Mouse (Mus musculus) cerebellum, postnatal 36 days (tissue): Measurements from ENCODE around the gene Entpd3.
"Not testable (repeated sequence)": the region's sequence is repeated elsewhere in the genome, so short reads cannot be mapped to it uniquely, and the experiment has no call there.

Source experiments
- DNase-seq, 2 experiments: peaks; one replicate each; pipeline ENCODE4 v3.0.0; 2021 to 2022; ENCODE audit warnings: mixed read lengths in 2 of 2

Entpd3 gene

DNA sequence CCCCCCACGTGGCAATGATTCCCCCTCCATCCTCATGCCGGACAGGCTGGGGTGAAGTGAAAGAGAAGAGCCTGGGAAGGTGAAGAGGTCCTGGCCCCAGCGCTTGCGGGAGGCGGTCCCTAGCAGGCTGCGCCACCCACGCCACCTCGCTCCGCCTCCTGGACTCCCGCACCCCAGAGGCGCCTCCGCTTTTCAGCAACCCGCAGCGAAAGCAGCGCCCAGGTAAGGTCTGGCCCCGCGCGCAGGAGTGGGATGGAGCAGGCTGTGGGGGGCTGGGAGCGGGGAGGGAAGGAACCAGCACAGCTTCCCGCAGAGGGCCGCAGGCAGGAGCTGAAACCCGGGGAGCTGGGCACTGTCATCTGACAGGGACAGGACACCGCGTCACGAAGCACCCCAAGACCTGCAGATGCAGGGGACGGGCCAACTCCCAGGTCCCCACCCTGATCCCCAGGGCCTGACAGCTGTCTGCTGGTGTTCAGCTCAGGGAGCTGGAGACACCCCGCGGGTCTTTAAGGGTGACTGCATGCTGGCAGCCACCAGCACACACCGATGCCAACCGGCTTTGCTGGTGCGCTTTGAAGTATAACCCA, at the start of gene Entpd3:
Gene Entpd3 (plus strand): TSS at position 157 of the 590 bp plus-strand sequence.
- DNase-seq: peak; percentile 8 to 11

DNA sequence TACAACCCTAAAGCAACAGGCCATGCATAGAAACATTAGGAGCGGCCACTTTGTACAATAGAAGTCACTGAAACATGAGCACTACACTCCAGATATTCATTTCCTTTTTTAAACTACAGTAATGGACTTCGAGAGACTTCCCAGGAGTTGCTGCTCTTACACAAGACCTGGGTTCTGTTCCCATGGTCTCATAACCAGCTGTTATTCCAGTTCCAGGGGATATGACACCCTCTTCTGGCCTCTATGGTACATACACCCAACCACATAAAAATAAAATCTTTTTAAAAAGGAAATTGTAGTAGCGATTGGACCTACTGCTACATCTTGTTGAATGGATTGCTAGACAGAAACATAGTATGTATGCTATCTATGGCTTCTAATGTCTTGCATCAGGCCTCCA, 48.1 kb upstream of the Entpd3 start:
- no peak for DNase-seq

DNA sequence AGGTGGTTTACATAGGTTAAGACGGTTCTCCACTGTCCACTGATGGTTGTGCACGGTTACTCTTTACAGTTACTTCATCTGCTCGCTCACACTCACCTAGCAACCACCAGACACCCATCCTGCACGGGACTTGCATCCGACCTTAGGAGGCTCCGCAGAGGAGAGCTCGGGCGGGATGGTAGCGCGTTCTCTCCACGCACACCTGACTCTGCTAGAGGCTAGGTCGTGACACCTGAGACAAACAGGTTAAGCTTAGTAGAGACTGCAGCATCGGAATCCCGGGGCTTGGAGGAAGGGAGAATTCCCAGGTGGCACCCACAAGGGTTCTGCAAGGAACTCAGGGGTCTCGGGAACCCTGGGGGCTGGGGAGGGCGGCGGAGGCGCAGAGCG, 47.6 kb upstream of the Entpd3 start, which contains the start of gene Eif1b:
Gene Eif1b (plus strand): TSS at position 223 of the 390 bp plus-strand sequence.
- DNase-seq: no peak

DNA sequence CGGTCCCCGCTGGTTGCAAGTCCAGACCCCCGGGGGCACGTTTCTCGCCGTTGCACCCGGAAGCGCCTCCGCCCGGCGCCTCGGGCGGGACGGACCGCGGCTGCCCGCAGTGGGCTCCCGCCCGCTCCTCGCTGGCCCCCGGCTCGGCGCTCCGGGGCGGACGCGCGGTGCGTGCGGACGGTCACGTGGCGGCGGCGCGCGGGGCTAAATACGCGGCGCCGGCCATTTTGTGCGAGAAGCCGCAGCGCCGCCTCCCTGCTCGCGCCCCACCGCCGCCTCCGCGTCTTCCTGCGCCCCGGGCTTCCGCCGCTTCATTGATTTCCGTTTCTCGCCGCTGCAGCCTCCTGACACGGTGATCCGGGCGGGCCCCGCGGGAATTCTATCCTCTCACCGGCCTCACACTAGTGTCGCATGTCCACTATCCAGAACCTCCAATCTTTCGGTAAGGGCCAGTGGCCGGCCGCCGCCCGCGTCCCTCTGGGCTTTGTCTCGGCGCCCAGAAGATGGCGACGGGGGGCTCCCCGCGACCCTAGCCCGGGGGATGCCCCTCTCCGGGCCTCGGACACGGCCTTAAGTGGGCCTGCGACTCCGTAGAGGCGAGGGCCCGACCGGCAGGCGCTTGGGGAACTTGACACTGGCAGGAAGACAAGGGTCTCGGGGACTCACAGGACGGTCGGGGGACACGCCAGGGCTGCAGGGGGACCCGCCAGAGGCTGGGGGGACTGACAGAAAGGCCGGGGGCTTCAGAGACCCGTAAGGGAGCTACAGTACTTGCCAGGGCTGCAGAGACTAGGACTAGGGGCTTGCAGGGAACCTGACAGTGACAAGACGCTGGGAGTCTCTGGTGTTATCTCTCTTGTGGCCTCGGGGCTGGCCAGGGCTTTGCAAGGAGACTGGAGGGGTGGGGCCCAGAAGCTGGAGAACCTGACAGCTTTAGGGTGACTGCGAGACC, 46.9 kb upstream of the Entpd3 start:
- DNase-seq: peak; percentile 82 to 88

DNA sequence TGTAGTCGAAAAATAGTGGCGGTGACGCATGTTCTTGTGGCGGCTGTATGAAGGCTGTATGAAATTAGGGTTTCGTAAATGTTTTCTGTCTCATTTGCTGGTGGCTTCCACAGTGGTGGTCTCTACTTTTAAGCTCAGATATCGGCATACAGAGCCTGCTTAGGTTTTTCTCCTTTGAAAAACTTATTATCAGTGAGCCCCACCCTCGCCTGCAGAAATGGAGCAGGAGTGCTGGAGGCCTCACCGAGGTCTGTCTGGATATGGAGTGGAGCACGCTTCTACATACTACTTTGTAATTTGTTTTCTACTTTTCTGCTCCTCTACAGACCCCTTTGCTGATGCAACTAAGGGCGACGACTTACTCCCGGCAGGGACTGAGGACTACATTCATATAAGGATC, 45.8 kb upstream of the Entpd3 start:
- DNase-seq: no peak

DNA sequence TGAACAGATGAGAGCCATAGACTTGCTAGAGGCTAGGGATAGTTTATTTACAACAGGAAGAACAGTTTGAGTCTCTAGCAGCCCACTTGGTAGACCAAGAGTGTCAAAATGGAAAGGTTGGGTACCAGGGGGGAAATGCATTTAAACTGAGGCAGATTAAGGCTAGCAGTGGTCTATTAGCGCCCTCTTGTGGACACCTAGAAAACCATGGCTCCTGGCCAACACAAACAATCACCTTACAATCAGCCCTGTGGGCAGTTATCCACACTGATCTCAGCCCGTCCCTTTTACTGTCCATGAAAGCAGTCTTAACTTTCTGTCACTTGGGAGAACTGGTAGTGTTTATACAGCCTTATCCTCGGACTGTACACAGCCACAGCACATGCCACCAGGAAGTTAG, 42.9 kb upstream of the Entpd3 start:
- peak; percentile 71 to 83 for DNase-seq

DNA sequence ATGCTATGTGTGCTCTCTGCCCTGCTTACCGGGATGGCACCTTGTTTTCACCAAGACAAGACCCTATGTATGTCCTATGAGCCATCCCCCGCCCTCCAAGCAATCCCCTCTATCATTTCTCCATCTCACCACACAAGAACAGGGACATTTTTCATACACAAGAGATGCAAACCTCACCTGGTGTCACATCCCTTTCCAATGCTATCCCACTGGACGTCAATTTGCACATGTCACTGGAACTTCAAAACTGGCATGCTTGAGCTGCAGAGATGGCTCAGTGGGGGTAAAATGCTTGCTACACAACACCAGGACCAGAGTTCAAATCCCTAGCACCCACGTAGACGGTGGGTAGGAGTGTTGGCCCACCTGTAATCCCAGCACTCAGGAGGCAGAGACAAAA, 41.6 kb upstream of the Entpd3 start:
- DNase-seq: no peak

DNA sequence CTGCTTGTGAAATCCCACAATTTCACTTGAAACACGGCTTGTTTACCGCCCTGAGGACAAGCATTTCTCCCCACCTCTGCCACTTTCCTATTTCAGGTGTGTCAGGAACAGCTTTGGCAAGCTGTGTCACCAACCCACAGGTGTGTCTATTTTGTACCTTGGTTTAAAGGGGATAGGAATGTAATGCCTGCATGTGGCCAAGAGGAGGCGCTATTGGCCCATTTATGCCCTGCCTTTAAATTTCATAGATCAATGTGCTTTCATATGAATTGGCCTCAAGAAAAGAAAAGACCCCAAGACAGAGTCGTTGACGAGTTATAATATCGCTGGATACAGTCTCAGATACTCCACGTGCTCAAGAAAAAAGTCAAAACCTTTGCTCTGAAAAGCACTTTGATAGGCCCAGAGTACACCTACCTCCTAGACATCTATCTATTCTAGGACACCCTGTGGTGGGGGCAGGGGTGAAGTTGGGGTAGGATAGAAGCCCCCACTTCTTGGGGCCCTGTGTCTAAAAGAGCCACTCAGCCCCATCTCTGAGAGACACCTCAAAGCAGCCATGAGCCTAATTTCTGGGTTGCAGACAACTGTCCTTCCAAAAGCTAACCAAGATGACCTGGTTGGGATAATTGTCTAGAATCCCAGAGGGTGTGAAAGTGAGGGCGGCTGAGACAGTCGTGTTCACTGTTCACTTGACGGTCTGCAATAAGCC, 38.3 kb upstream of the Entpd3 start:
- DNase-seq: no peak

DNA sequence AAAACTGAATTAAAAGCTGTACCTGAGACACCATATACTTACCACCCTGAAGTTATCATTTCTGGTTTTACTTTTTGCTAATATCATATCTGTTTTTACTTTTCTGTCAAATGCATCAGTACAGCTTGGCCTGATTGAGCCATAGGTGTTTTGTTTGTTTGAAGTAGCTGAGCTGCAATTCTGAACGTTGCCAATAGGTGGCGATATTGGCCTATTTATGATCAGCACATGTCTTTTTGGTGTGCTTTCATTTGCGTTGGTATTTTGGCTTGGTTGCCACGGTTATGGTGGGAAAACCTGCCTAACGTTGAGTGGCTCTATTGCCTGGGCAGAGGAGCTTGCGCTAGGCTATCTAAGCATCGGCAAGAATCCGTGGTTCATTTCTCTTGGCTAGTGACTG, 37.6 kb upstream of the Entpd3 start:
- DNase-seq: peak; percentile 76 to 85

DNA sequence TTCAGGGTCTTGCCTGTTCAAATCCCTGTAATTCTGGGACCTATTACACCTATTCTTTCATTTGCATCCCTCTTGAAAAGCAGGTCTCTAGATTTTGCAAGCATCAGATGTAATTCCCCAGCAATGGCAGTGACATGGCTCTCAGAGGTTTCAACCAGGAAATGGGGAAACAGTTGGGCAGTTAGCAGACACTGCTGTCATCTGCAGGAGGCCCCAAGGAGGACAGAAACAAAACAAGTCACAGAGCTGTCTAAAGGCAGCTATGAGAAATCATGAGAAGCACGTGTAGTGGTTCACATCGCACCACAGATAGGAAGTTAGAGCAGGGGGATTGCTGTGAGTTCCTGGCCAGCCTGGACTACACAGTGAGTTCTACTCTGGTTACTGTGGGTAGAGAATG, 35.2 kb upstream of the Entpd3 start:
- no peak for DNase-seq

DNA sequence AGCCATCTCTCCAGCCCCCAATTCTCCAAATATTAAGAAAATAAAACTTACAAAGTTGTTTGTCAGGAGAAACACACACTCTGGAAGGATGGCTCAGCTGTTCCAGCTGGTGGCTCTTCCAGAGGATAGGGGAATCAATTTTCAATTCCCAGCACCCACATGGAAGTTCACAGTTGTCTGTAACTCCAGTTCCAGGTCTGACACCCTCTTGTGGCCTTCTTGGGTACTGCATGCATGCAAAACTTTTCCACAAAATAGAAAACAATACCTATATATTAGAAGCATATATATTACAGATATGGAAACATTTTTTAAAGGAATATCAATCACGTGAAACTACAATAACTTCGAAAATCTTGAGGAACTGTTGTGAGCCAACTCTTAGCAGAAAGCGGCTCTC, 27.8 kb upstream of the Entpd3 start:
- no peak for DNase-seq

DNA sequence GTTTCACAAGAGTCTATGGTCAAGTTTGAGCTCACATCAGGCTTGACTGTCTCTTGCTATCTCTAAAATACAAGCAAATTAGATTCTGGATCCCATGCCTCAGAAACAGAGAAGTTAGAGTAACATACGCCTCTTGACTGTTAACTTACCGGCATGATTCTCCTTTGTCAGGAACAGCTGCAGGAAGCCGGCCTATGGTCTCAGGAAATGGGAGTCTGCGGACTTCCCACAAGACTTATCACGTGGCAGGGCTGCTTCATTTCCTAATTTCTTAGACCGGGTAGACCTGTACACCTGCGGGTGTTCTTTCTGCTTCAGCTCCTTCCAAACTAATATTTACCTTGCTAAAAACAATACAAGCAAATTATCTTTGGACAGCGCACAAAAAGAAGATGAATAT, 22.9 kb upstream of the Entpd3 start:
- DNase-seq: no peak

DNA sequence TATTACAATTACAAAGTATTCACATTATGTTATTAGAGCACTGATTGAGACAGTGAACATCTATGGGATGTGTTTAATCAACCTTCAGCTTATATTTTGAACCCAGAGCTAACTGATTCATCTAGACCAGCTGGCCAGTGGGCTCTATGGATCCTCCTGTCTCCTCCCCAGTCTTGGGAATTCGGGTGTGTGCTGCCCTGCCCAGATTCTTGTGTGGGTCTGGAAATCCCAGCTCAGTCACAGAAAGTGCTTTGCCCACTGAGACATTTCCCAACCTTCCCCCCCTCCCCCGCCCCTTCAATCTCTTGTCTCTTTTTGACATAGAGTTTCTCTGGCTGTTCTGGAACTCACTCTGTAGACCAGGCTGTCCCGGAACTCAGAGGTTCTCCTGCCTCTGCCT, 20.7 kb upstream of the Entpd3 start:
- no peak for DNase-seq

DNA sequence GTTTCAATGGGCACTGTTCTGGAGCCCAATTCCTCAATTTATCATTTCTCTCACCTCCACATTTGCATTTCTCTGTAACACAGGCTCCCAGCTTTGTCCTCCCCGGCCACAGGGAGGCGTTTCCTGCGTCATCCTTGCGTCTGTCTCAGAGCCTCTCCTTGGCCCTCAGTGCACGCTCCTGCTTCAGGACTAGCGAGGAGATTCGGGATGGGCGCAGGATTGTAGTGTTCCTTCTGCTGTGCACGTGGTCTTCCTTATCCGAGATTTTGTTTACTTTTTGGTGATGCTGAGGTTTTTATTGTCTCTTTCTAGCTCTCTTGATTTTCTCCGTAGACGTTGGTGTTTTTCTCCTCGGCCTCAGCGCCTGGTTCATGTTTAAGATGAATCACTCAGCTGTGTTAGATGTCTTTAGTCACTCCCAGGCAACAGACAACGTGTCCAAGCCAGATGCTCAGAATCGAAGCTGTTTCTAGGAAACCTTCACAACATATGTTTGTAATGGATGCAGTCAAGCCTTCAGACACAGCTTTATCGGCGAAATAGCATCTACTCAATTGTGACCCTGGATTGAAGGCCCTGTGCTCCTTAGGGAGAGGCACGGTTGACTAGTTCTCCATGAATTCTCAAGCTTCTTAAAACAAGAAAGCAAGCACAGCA, 20.0 kb upstream of the Entpd3 start:
- no peak for DNase-seq

DNA sequence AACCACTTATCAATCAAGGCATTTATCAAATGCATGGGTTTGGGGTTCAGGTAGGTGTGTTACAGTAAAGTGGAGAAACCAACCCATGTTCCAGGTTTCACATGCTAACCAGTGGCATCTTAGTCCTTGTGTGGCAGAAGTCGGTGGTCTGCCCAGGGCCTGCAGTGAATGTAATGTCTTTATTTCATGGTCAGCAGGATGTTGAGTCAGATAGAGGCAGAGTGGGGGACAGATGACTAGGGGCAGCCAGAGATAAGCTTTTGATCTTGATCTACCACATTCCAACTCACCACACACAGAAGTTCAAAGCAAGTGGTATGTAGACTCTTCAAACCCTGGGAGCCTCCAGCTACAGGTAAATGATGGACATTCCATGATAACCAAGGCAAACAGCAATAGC, 18.5 kb upstream of the Entpd3 start:
- DNase-seq: no peak

DNA sequence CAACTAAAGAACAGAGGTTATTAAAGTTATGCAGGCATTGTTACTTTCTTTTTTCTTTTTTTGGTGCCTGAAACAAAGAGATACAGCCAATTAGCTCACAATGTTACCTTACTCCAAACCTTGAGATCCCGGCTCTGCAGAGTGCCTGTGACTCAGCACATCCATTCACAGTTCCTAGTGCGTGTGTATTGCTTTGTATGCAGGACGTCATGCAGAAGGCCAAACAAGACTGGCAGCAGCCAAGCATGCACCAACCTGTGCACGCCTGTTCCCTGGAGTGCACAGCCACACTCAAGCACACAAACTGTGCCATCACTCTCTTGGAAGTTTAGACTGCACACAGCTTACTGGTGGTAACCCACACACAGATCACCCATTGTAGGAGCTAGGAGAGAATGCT, 12.3 kb upstream of the Entpd3 start:
- no peak for DNase-seq

DNA sequence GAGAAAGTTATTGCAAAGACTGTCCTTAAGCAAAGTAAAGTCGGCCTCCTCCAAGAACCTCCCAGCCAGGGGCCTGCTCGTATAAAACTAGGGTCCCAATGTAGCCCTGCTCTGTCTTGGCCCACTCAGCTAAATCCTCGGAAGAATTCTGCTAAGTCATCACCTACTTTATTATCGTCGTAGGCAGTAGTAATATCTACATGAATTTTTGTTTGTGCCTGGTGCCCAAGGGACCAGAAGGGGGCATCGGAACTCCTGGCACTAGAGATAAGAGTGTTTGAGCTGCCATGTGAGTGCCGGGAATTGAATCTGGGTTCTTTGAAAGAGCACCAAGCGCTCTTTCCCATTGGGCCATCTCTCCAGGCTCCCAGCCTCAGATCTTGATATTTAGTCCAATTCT, 11.7 kb upstream of the Entpd3 start:
- no peak for DNase-seq

DNA sequence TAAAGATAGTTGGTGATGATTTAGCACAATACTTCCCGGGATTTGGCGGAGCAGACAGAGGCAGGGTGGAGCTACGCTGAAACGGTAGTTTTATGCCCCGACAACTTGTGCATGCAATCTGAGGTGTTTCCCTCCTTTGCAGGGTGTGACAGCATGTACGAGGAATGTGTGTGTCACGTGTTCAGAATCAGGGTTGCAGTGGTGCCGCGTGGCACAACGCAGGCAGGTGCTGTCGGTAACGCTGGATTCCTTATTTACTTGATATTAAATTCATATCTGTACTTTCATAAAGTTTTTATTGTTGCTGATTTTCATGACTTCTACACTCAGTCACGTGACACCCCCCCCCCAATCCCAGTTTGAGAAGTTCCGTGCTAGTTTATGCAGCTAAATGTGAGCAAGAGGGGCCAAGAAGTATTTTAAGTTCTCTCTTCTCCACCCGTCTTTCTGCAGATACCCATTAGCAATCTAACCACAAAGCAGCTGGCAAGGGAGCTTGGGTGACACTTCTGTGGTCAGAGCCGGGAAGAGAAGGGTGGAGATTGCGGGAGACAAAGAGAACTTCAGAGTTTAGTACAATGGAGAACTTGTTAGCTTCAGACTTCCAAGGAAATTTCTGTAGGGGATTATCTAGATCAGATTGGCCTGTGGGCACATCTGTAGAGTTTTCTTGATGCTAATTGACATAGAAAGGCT, 10.7 kb upstream of the Entpd3 start:
- no peak for DNase-seq

DNA sequence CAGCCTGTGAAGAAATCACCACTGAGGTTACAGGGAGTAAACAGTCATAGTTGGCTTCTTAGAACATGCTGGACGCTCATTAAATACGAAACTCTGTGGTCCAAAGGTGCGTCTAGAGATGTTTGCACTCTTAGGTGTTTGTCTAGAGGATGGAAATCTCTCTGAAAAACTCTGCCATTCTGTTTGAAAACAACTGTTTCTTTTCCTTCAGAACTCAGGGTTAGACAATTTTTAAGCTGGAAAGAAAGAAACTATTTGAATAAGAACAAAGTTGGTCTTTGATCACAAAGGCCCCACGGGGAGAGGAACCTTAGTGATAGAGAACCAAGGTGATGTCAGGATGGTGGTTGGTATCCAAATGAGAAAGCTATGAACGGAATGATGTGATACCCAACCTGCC, 9.1 kb upstream of the Entpd3 start:
- no peak for DNase-seq

DNA sequence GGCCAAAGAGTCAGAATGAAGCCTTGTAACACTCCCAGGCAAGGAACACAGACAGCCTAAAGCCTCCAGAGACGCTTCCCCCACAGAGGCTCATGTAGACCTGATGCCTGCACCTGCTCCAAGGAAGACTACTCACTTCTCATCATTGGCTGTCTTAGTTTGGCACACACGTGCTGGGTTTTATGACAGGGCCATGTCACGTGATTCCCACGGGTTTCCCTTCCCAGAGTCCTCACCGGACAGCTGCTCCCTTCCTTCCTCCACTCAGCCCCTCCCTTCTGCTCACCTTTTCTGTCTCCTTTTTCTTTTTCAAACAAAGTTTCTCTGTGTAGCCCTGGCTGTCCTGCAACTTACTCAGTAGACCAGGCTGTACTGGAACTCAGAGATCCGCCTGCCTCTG, 7.6 kb upstream of the Entpd3 start:
- DNase-seq: no peak

DNA sequence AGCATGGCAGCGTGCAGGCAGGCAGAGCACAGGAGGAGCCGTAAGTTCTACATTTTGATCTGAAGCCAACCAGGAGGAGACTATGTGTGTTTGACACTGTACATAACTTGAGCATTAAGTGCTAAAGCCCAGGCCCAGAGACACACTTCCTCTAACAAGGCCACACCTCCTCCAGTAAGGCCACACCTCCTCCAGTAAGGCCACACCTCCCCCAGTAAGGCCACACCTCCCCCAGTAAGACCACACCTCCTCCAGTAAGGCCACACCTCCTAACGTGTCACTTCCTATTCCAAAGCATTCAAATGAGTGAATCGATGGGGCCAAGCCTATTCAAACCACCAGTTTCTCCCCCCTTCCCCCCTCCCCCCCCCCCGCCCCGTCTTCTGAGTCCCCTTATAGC, 6.9 kb upstream of the Entpd3 start:
- no peak for DNase-seq

DNA sequence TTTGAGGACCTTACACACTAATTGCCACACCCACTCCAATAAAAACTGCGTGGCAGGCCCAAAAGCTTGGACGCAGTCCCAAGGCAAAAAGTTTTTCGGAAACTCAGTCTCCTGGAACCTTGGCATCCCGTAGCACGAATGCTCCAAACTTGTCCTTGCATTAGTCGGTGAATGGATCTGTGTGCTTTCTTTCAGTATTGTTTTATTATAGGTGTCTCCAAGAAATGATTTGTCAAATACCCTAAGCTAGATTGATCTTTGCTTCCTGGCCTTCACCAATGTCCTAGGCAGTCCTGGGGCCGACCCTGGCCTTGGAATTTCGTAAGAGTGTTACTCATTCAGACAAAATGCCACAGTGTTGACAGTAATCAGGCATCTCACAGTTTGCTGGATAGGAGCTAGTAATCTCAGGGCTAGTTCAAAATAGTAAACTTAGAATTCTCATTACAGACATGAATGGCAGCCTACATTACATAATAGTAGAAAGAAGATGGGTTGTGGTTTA, 6.1 kb upstream of the Entpd3 start:
- not testable (repeated sequence) for DNase-seq
